Mouse (Mus musculus): ENCODE data around the gene Gm21953. TPM values are rescaled to one million over a fixed set of nuclear protein-coding genes. Genes with fewer than 3 reads are reported as not detected.
"Not testable (repeated sequence)": the region's sequence is repeated elsewhere in the genome, so short reads cannot be mapped to it uniquely, and the experiment has no call there.

The Gm21953 gene
- not detected in 2 replicates for polyA plus RNA-seq (2015; fragmentation: Nextera tagmentation; extraction: Ambion mirVana)

GRCm38 (mm10) chr4:42293967-42294366 lies at the start of gene Gm21953:
TSS of gene Gm21953 (plus strand) at chr4:42294267.
- H3K4me2 ChIP-seq (ENCODE audit: low read length); H3K9ac ChIP-seq (replicated peaks; ENCODE audit: low read depth, low read length); H3K4me3 ChIP-seq (replicated peaks; ENCODE audit: low read length); H3K4me1 ChIP-seq (replicated peaks; ENCODE audit: control insufficient read depth, insufficient read depth, low read length); ATAC-seq; H3K9me3 ChIP-seq (ENCODE audit: control insufficient read depth, low read length); H3K27ac ChIP-seq (ENCODE audit: low read length); H3K27me3 ChIP-seq (replicated peaks; ENCODE audit: control insufficient read depth, insufficient read depth, low read length); H3K36me3 ChIP-seq (ENCODE audit: control insufficient read depth, insufficient read depth): not testable (repeated sequence)
- no CpG with 5 or more reads among the region's 18 CpGs for WGBS

- not testable (repeated sequence) for H3K27me3 ChIP-seq (replicated peaks; ENCODE audit: control insufficient read depth, insufficient read depth, low read length); H3K9ac ChIP-seq (replicated peaks; ENCODE audit: low read depth, low read length); H3K4me3 ChIP-seq (replicated peaks; ENCODE audit: low read length); H3K4me2 ChIP-seq (ENCODE audit: low read length); H3K27ac ChIP-seq (ENCODE audit: low read length); H3K9me3 ChIP-seq (ENCODE audit: control insufficient read depth, low read length); ATAC-seq; H3K4me1 ChIP-seq (replicated peaks; ENCODE audit: control insufficient read depth, insufficient read depth, low read length); H3K36me3 ChIP-seq (ENCODE audit: control insufficient read depth, insufficient read depth)
- WGBS: no CpG with 5 or more reads among the region's 5 CpGs
Observed at GRCm38 (mm10) chr4:42255467-42255866, 38.6 kb upstream of the Gm21953 start, which contains the start of gene Ccl21b. TSS of gene Ccl21b (plus strand) at chr4:42255767.

GRCm38 (mm10) chr4:42318034-42318433 lies 24.0 kb downstream of the Gm21953 start, which contains the start of gene Fam205a3:
TSS of gene Fam205a3 (plus strand) at chr4:42318334.
- not testable (repeated sequence) for H3K9me3 ChIP-seq (ENCODE audit: control insufficient read depth, low read length); H3K27me3 ChIP-seq (replicated peaks; ENCODE audit: control insufficient read depth, insufficient read depth, low read length); H3K4me3 ChIP-seq (replicated peaks; ENCODE audit: low read length); H3K4me2 ChIP-seq (ENCODE audit: low read length); H3K4me1 ChIP-seq (replicated peaks; ENCODE audit: control insufficient read depth, insufficient read depth, low read length); H3K9ac ChIP-seq (replicated peaks; ENCODE audit: low read depth, low read length); ATAC-seq; H3K36me3 ChIP-seq (ENCODE audit: control insufficient read depth, insufficient read depth); H3K27ac ChIP-seq (ENCODE audit: low read length)
- no CpG with 5 or more reads among the region's 1 CpGs for WGBS

Other genes starting within 250 kb of the Gm21953 start
- gene Gm3893, start 203.1 kb upstream of the Gm21953 start, polyA plus RNA-seq (2015; fragmentation: Nextera tagmentation; extraction: Ambion mirVana): not detected in 2 replicates
- gene Gm13304, start 179.4 kb upstream of the Gm21953 start, polyA plus RNA-seq (2015; fragmentation: Nextera tagmentation; extraction: Ambion mirVana): 0.36 TPM in 1 of 2 replicates, not detected in the other
- gene Gm13306, start 140.8 kb upstream of the Gm21953 start, polyA plus RNA-seq (2015; fragmentation: Nextera tagmentation; extraction: Ambion mirVana): 0.91 and 4.1 TPM in 2 replicates
- not detected in 2 replicates for gene Gm13305, start 125.7 kb upstream of the Gm21953 start, polyA plus RNA-seq (2015; fragmentation: Nextera tagmentation; extraction: Ambion mirVana)
- not detected in 2 replicates for gene Gm10600, start 53.6 kb upstream of the Gm21953 start, polyA plus RNA-seq (2015; fragmentation: Nextera tagmentation; extraction: Ambion mirVana)
- not detected in 2 replicates for gene Ccl21b, start 38.5 kb upstream of the Gm21953 start, polyA plus RNA-seq (2015; fragmentation: Nextera tagmentation; extraction: Ambion mirVana)
- not detected in 2 replicates for gene Fam205a3, start 24.1 kb downstream of the Gm21953 start, polyA plus RNA-seq (2015; fragmentation: Nextera tagmentation; extraction: Ambion mirVana)
- gene Gm21586, start 145.1 kb downstream of the Gm21953 start, polyA plus RNA-seq (2015; fragmentation: Nextera tagmentation; extraction: Ambion mirVana): not detected in 2 replicates
- 0.13 and 0.14 TPM in 2 replicates for gene Gm2163, start 172.5 kb downstream of the Gm21953 start, polyA plus RNA-seq (2015; fragmentation: Nextera tagmentation; extraction: Ambion mirVana)
- not detected in 2 replicates for gene Fam205a2, start 233.9 kb downstream of the Gm21953 start, polyA plus RNA-seq (2015; fragmentation: Nextera tagmentation; extraction: Ambion mirVana)

Measured in forebrain, embryonic 16.5 days (tissue).